Mouse (Mus musculus): ENCODE measurements at regions not wholly inside any gene's neighbourhood (a gene's known extent, or its start where the extent isn't known, plus 50 kb on each side); places are given as distances from the start of the nearest gene placed in this dataset.
"Not testable (repeated sequence)": the region's sequence is repeated elsewhere in the genome, so short reads cannot be mapped to it uniquely, and the experiment has no call there.

DNA sequence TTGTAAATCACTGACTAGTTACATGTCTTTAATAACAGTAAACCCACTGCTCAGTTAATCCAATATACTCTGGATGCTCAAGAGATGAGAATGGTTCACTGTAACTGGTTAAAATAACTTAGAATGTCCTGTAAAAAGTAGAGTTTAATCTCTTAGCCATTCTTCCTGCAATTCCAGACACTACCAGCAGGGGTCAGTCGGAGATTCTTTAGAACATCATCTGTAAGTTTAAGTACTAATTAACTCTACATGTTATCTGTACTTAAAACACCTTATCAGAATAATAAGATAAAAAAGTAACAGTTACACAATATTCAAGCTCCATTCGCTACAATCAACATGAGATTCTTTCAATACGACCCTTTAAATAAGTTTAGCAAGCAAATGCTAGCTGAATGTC is 58.7 kb upstream of the Olig3 start:
- DNase-seq (ENCODE audit: low spot score in 2 of 2) = no peak

DNA sequence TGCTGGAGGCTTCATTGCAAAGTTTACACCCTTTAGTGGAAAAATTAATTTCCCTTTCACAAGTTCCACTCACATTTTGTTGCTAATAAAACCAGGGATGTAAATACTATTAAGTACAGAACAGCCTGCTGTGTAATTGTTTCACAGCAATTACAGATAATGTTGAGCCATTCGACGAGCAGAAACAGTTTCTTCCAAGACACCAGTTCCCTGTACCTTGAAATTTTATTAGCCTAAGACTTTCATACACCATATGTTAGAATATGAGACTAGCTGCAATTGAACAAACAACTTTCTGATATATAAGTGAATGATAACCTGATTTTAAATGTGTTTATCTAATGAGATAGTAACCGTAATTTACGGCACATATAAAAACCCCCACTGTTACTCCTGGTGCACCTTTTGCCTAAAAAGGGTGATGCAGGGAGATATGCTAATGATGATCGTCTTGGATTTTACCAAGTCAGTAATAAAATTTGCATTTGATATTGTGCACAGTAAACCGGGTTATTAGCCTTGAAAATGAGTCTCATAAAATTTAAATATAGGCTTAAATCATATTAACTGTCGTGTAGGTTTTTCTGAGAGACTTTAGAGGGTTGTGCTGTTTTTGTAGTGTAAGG is 60.8 kb upstream of the Olig3 start:
- no peak for DNase-seq (ENCODE audit: low spot score in 2 of 2)

DNA sequence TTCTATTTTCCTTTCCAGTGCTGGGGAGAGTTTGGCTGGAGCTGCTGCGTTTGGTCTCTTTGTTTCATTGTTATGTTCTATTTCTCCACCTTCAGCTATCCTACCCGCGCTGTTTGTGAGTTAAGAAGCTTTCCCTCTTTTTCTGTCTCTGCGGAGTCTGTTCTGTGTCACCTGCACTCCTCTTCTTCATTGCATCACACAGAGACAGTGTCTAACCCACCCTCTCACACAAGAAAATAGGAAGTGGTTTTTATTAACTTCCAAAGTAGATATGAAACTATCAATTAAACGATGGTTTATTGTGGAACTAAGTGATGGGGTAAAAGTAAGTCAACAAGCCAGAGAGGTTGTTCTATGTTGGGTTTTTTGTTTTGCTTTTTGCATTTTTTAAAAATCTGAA is 64.9 kb upstream of the Olig3 start:
- no peak for DNase-seq (ENCODE audit: low spot score in 2 of 2)

DNA sequence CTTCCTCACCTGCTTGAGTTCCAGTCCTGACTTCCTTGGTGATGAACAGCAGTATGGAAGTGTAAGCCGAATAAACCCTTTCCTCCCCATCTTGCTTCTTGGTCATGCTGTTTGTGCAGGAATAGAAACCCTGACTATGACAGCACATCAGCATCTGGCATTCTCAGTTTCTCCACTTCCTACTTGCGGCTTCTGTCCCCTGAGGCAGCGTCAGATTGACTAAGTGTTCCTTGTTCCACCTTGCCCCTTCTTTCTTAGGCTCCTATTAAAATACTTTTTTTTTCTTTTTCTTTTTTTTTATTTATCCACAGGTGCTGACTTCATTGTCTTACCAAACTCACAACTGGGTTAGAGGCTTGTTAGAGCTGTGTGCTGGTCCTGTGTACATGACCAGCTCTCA is 65.3 kb upstream of the Olig3 start:
- not testable (repeated sequence) for DNase-seq (ENCODE audit: low spot score in 2 of 2)

DNA sequence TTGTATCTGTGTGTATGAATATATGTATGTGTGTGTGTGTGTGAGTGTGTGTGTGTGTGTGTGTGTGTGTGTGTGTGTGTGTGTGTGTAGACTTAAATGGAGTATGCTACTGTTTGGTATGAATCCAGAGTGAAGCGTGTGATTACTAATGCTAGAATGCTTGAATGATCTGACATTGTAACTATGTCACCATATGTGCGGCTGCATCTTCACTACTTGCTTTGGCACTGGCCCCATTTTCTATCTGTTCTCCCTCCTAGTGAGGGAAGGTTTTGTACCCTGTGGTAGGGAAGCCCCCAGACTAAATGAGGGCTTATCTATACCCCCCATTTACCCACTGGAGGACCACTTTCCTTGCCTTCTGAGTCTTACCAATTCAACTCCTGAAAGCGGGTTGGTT is 74.2 kb upstream of the Olig3 start:
- no peak for DNase-seq (ENCODE audit: low spot score in 2 of 2)

DNA sequence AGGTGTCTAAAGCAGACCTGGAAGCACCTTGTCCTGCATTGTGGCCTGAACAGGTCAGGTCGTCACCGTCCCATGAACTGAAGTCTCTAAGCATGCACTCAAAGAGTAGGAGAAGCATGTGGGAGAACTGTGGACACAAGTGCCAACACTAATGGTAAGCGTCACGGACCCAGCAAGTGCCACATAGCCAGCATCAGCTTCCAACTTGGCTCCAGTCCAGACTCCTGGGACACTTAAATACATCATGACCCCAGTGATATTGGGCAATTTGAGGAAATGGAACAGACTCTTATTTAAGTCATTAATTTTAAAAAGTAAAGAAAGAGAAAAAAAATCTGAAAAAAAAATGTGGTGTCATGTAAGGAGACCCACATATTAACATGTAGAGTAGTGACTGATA is 75.3 kb upstream of the Olig3 start:
- no peak for DNase-seq (ENCODE audit: low spot score in 2 of 2)

DNA sequence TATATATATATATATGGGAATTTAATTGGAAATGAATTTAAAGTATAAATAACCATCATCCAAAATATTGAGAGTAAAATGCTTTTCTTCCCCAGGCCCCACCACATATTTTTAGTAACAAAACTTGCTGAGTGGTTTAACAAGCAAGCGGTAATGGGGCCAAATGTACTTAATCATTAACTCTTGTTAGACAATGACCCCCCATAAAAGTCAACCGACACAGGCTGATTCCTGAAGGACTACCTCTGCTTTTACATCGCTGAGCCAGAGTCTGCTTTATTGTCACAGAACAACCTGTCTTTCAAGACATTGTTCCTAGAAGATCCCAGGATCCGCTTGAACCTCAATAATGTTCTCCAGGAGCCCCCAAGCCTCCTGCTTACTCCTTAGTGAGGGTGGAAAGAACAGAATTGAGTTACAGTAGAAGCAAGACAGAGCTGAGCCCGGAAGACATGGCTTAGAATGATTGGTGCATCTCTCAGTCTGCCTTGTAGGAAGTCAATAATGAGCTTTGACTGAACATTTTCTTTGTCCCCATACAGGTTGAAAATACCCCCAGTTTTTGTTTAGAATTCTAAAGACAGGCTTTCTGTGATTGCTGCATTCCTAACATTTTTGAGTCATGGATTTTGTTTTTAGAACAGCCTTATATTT is 78.0 kb upstream of the Olig3 start:
- DNase-seq (ENCODE audit: low spot score in 2 of 2) = no peak

DNA sequence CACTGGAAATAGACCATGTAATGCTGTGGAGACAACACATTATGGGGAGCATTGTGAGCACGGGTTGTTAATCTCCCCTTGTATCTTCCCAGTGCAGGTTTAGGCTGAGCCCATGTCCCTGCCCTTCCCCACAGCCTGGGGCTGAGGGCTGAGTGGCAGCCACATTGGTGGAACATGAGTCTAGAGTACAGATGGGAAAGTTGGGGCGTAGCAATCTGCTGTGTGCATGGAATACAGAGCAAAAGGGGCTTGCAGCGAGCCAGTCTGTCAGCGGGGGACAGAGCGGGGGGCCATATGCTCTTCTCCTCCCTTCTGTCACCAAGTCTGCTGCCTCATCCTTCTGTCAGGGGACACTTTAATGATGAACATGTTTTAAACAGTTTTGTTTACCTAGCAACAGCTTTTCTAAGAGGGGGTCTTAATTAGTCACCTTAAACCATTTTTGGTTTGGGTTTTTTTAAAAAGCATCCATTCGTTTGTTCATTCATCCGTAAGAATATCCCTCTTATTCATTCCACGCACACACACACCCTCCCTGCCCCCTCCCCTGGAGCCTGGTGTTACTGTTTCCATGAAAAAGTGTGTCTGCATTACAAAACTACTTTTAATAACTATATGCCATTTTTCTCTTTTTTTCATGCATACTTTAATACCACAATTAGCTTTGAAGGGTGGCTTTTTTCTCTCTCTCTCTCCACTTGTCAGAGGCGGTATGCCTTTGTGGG is 79.1 kb upstream of the Olig3 start:
- no peak for DNase-seq (ENCODE audit: low spot score in 2 of 2)

DNA sequence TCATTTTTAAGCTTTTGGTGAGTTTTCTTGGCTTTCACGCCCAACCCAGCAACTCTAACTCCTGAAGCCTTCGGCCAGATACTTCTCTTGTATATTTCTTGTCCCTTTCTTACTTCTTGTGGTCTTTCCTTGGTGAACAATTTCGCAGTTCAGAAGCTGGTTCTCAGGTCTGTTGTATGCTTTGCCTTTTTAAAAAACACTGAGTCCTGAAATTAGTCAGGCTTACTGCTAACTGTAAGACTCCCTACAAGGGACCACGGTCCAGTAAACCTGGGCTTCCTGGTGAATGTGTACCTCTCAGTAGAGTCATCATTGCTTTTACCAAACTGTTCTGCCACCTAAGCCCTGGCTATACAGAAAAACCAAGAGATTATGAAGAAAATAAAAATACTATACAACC is 81.3 kb upstream of the Olig3 start:
- DNase-seq (ENCODE audit: low spot score in 2 of 2) = no peak

DNA sequence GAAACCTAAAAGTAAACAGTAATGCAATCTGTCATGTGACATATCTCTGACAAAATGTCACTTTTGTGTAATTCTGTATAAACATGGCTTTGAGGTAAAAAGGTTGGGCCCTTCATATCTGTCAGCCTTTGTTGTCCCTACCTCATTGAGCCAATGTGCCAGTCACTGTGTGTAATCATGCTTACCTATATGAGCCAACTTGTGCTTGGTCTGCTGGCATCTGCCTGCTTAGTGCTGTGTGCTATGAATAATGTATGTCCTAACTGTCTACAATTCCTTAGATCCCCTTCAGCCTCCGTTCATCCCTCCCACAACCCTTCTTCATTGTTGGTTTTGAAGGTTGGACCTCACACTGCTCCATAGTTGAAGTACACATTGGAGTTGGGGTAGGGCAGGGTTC is 86.9 kb upstream of the Olig3 start:
- DNase-seq (ENCODE audit: low spot score in 2 of 2) = no peak

DNA sequence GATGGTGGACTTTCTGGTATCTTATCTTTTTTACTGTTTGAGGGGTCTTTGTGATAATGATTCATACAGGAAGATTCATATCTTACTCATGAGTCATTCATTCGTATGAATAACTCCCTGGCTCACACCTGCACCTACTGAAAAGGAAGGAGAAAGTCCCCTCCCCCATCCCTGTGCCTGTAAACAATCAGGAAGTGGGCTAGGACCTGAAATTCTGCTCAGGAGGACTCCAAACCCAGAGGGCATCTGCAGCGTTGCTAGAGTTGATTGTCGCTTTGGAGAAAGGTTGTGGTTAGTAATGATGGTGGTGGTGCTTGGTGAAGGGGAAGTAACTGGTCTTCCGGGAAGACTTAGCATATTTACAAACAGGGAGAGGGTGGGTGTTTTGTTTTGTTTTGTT is 88.3 kb upstream of the Olig3 start:
- no peak for DNase-seq (ENCODE audit: low spot score in 2 of 2)

DNA sequence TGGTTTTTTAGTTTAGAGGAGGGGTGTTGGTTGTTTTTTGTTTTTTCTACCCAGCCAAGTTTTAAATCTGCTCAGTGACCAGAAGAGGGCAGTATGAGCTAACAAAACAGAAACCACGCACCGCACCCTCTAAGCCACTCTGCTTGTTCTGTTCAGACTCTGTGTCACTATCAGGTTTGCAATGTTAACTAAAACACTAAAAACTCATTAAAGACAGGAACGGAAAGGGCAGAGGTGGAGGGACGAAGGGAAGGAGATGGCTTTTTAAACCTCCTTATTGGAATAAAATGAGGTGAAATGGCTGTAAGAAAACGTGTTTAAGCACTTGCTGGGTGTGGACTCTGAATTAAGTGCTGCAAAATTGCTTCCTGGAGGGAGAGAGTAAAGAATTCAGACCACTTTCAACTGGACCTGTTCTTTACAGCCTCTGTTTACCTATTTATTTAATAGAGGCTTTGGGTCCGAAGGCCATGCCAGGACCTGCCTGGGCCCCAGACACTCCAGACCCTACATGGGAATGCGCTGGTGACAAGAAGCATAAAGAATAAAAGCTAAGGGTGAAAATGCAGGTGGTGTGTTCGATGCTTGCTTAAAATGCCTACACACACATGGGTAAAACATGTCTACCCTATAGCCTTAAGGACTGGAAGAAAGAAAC is 116.1 kb upstream of the Olig3 start:
- DNase-seq (ENCODE audit: low spot score in 2 of 2) = no peak

DNA sequence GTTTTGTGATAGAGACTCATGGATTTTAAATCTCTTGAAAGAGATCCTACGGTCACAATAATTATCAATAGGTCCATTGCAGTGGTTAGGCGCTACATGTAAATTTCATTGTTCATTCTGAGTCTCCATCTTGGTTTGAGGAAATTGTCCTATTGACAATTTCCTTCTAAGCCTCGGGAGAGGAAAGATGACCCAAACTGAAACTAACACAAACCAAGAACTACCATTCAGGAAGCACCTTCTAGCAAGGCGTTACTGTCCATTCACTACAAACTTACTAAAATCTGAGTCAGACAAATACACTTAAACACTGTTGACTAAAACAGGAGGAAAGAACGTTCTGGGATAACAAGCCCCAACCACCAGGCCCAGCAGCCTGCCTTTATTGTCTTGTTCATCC is 140.1 kb upstream of the Olig3 start:
- no peak for DNase-seq (ENCODE audit: low spot score in 2 of 2)

DNA sequence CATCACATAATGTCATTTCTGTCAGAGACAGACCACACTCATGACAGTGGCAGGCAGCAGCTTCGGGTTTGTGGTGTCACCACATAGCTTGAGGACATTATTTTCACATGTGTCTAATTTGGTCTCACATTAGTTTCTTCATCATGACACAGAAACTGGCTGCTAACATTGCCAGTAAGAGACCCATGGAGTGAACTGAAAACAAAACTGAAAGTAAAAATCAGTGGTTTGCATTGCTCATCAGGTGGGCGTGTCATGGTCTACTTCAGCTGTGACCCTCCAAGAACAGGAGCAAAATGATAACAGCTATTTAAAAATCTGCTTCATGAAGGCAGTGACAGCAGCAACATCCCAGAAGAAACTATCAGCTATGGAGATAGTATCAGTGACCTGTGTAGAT is 146.6 kb upstream of the Olig3 start:
- DNase-seq (ENCODE audit: low spot score in 2 of 2) = no peak

DNA sequence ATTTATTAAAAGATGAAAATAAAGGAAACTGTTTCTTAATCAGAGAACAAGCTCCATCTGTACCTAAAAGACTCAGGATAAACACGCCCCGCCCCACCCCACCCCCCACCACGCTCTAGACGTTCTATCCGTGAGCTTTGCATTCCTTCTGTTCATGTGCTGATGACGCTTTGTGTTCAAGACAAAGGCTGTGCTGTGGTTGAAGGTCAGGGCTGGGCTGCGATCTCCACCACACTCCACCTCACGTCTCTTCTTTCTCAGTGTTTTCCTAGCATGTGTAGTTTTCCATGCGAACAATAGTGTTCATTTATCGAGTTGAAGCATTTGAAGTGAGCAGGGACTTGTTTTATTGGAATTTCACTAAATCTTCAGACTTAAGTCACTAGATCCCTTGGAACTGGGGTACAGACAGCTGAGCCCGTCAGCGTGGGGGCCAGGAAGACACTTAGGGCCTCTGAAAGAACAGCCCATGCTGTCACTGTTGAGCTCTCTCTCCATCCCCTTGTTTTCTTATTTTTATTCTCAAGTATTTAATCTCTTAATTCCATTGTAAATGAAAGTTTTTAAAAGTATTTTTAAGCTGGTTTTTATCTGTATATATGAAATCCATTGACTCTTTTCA is 148.1 kb upstream of the Olig3 start:
- no peak for DNase-seq (ENCODE audit: low spot score in 2 of 2)

DNA sequence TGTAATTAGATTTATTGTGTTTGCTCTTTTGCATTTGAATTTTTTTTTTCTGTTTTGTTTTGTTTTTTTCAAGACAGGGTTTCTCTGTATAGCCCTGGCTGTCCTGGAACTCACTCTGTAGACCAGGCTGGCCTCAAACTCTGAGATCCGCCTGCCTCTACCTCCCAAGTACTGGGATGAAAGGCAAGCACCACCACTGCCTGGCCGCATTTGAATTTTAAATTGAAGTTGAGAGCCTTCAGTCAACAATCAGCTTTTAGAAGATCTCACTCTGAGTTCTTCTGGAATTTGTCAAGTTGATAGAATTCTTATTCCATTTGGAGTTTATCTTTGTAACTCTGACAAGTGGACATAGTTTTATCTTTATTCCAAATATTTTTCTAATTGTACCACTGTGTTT is 148.8 kb upstream of the Olig3 start:
- no peak for DNase-seq (ENCODE audit: low spot score in 2 of 2)

DNA sequence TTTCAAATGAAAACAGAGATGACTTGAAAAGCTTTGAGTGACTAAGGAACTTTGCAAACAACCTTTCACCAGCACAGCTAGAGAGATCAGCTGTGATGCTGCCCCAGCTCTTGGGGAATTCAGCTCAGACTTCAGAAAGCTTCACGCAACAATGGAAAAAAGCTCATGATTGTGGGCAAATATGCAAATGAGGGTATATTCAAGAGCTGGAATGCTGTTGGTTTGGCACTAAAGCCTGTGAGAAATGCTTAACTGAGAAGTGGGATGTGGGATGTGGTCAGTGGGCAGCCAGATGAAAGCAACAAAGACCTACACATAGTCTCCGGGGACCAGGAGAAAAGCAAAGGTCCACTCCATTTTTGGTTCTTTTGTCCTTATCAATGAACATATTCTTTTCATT is 156.0 kb upstream of the Olig3 start:
- no peak for DNase-seq (ENCODE audit: low spot score in 2 of 2)

DNA sequence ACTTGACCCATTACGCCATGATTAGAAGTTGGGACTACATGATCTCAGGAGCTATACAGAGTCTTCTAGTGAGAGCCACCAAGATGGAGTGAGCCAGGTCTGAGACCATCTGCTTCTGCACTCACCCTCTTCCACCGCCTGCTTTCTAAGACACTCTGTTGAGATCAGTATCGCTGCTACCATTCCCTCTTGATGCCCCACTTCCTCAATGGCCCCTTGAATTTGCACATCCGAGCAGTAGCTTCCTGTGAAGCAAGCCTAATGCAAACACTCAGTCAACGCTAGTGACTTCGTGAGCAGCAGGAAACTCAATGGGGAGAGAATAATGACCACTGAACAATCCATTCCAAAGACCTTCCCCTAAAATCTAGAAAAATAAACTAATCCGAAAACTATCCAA is 160.7 kb upstream of the Olig3 start:
- no peak for DNase-seq (ENCODE audit: low spot score in 2 of 2)

DNA sequence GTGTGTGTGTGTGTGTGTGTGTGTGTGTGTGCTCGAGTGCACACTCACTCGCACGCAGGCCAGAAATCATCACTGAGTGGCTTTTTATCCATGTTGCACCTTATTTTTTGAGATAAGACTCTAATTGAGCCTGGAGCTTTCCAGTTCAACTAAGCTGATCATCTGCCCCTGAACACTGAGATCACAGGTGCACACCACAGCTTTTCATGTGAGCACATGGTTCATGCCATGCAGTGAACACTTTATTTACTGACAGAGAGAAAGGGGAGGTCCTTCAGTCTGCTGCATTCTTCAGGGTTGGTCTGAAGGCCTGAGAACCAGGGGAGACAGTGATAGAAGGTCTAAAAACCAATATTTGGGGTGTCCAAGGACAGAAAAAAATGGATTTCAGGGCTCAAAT is 161.7 kb upstream of the Olig3 start:
- no peak for DNase-seq (ENCODE audit: low spot score in 2 of 2)

DNA sequence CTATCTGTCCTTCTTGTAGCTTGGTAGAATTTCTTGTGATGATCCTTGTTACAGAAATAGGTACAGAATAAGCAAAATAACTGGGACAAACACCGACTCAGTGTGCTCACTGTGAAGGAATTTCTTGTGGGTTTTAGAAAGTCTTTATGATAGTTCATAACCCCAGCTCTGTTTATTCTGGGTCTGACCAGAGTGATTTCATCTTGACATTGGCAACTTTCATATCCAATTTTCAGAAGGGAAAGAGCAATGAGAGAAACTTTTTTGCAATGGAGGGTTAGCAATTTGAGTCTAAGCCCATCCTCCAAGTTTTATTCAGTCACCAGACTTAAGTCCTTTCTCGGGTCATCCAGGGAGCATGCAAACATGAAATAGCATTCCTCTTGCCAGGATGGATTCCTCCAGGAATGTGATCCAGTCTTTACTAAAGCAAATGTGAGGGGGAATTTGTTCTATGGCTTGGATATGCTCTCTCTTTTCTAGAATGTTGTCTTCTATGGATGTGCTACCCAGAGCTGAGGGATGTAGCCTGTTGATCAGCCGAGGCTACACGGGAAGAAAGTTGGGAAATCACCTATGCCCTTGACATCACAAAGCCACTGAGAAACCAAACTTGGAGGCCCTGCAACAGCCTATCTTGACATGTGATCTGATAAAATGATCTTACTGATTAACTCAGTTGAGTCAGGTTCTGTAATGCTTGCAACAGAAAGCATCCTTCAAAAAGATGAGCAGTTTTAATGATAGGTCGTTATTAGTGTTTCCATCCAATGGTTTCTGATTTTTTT is 163.2 kb upstream of the Olig3 start:
- DNase-seq (ENCODE audit: low spot score in 2 of 2) = no peak

DNA sequence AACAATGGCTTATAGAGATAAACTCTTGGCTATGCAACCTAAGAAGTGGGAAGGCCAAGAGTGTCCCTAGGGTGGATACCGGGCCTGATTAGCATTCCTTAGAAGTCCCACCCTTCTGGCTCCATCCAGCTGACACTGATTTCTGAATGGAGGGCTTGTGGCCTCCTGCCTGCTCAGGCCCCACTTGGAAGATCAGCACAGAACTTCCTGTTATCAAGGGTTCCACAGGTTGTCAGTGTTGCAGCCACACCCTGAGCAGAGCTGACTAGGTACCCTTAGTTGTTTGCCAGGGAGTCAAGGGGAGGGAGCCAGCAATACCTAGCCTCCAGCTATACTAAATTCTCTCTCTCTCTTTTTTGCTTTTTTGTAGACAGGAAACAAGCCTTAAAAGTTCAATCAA is 164.1 kb upstream of the Olig3 start:
- no peak for DNase-seq (ENCODE audit: low spot score in 2 of 2)
